Mouse (Mus musculus) liver, embryonic 11.5 days (tissue): ENCODE results near the gene Mapk7. TPM values are rescaled to one million over a fixed set of nuclear protein-coding genes. Genes with fewer than 3 reads are reported as not detected.

Source experiments
- ATAC-seq: fragments of 200-750 bp; cut with Nextera tagmentation; replicated peaks from 2 replicates; pipeline ENCODE4 v1.8.0; 2017; ENCODE audit warnings: moderate number of reproducible peaks, mild to moderate bottlenecking, moderate TSS enrichment, moderate library complexity; ENCODE audit not compliant: low FRiP score
- DNase-seq: peaks from one replicate; pipeline ENCODE4 v3.0.0-alpha.2; 2017; ENCODE audit warnings: low spot score
- H3K27ac ChIP-seq: fragments of 300-500 bp; sonication (generic); 2 replicates; pipeline ENCODE4 v1.5.1; 2014; ENCODE audit warnings: mild to moderate bottlenecking, low read depth, low read length, control low read depth
- H3K27me3 ChIP-seq: fragments of 300-500 bp; sonication (generic); replicated peaks from 2 replicates; pipeline ENCODE4 v1.6.1; 2014; ENCODE audit warnings: low read length, mixed read lengths; ENCODE audit not compliant: control insufficient read depth, insufficient read depth
- H3K36me3 ChIP-seq: fragments of 300-500 bp; sonication (generic); 2 replicates; pipeline ENCODE4 v1.6.1; 2014; ENCODE audit warnings: mild to moderate bottlenecking, low read length, moderate library complexity, mixed read lengths; ENCODE audit not compliant: control insufficient read depth, insufficient read depth
- H3K4me1 ChIP-seq: fragments of 300-500 bp; sonication (generic); replicated peaks from 2 replicates; pipeline ENCODE4 v1.6.1; 2014; ENCODE audit warnings: low read length, mixed read lengths; ENCODE audit not compliant: control insufficient read depth, insufficient read depth
- H3K4me2 ChIP-seq: fragments of 300-500 bp; sonication (generic); 2 replicates; pipeline ENCODE4 v1.6.1; 2014; ENCODE audit warnings: mild to moderate bottlenecking, control low read depth, moderate library complexity
- H3K4me3 ChIP-seq: fragments of 300-500 bp; sonication (generic); 2 replicates; pipeline ENCODE4 v1.5.1; 2014; ENCODE audit warnings: low read depth, low read length, control low read depth
- H3K9ac ChIP-seq: fragments of 300-500 bp; sonication (generic); 2 replicates; pipeline ENCODE4 v1.6.1; 2014; ENCODE audit warnings: low read depth, low read length, control low read depth
- H3K9me3 ChIP-seq: fragments of 300-500 bp; sonication (generic); 2 replicates; pipeline ENCODE4 v1.6.1; 2016; ENCODE audit warnings: low read length, inconsistent platforms, mixed read lengths; ENCODE audit not compliant: control insufficient read depth
- WGBS: fragments of 180-500 bp; shearing (Covaris S2); extraction: QIAGEN DNeasy Blood & Tissue Kit; methylation state at CpG from one replicate; pipeline ENCODE4 v1.1.7; 2014; 5-methylcytosine and 5-hydroxymethylcytosine counted together
- polyA plus RNA-seq: library from polyadenylated mRNA; unstranded; fragments of >200 nt; fragmentation: Nextera tagmentation; extraction: Ambion mirVana; gene quantifications from 2 replicates; pipeline ENCODE4 v1.2.1, GENCODE M21; 2014

Mapk7 gene
- polyA plus RNA-seq, 1 experiment from 2014 or later: 27.6 TPM

DNA sequence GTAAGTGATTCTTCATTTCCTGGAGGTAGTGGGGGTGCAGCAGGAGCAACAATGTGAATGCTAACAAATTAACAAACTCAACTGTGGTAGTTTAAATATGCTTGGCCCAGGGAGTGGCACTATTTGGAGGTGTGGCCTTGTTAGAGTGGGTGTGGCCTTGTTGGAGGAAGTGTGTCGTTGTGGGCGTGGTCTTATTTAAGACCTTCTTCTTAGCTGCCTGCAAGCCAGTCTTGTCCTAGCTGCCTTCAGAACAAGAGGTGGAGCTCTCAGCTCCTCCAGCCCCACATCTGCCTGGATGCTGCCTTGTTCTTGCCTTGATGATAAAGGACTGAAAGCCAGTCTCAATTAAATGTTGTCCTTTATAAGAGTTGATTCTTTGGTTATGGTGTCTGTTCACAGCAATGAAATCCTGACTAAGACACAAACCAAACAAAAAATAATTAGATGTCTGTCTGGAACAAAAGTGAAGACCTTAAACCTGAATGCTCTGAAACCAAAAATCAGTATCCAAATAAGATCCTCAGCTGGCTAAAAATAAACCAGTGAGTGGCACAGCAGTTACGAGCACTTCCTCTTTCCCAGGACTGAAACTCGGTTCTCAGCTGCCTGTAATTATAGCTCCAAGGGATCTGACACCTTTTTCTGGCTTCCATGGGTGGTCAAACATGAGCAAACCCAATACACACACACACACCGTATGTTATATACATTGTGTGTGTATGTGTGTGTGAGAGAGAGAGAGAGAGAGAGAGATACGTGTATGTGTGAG, 4.7 kb upstream of the Mapk7 start:
- H3K4me1 ChIP-seq: no peaks in the 10 kb centered on the region
- no peak overlapping the region for H3K9ac ChIP-seq
- H3K27ac ChIP-seq: 0 out of 2 replicates have a peak overlapping the region, but pooled peaks have one; percentile 6
- WGBS: 50% methylated on average over 6 of the region's 6 CpGs
- DNase-seq: no peak
- no peaks in the 10 kb centered on the region for H3K9me3 ChIP-seq
- H3K36me3 ChIP-seq: no peaks in the 10 kb centered on the region
- ATAC-seq: no peak
- H3K4me2 ChIP-seq: no peak overlapping the region
- no peak overlapping the region for H3K4me3 ChIP-seq
- no peaks in the 10 kb centered on the region for H3K27me3 ChIP-seq

DNA sequence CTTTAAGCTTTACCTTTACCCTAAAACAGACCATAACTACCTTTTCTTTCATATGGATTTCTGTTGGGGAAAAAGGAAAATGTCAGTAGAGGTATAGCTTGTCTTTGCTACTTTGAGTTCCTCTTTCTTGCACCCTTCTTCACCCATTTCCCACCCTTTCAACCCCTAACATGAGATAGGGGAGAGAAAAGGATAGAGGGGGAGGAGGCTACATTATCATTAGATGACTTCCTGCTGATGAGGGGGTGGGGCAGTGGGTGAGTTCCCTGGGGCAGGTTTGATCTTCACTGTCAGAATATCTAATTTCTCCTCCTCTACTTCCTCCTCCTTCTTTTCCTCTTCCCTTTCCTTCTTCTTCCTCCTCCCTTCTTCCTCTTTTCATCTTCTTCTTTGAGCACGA, 3.3 kb upstream of the Mapk7 start:
- Histone ChIP-seq H3K4me1 (peaks cover 8% of the 10 kb centered on the region), H3K9me3 (no peaks in the 10 kb centered on the region), H3K36me3 (0 out of 2 replicates have a peak, but pooled peaks cover 1% of the 10 kb centered on the region), H3K4me3 (no peak overlapping the region), H3K27me3 (no peaks in the 10 kb centered on the region), H3K27ac (no peak overlapping the region), H3K9ac (no peak overlapping the region), H3K4me2 (no peak overlapping the region)
- ATAC-seq (no peak), DNase-seq (no peak)
- 46% methylated on average over 1 of the region's 1 CpGs for WGBS

DNA sequence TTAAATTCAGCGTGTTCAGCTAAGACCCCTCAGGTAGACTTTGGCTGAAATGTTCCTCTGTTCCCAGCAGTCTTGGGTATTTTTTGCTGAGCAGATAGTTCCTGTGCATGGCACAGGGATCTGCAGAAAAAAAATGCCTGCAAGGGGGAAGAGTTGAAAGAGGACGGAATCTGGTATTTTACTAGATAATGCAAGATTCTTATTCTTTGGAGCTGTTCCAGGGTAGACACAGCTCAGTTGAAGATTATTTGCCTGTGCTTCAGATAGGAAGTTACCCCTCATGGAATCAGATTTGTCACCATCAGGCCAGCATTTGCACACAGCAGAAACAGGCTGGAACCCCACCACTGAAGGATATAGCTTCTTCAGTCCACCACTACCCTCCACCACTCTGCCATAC, 1.3 kb upstream of the Mapk7 start:
- Histone ChIP-seq H3K36me3 (peaks cover 14% of the 10 kb centered on the region; the same call in 1 of the 2 replicates), H3K9me3 (no peaks in the 10 kb centered on the region), H3K27ac (no peak overlapping the region), H3K27me3 (no peaks in the 10 kb centered on the region), H3K4me1 (peaks cover 8% of the 10 kb centered on the region), H3K4me3 (no peak overlapping the region), H3K4me2 (no peak overlapping the region), H3K9ac (no peak overlapping the region)
- ATAC-seq (no peak), DNase-seq (no peak)
- WGBS: 89% methylated on average over 2 of the region's 2 CpGs

DNA sequence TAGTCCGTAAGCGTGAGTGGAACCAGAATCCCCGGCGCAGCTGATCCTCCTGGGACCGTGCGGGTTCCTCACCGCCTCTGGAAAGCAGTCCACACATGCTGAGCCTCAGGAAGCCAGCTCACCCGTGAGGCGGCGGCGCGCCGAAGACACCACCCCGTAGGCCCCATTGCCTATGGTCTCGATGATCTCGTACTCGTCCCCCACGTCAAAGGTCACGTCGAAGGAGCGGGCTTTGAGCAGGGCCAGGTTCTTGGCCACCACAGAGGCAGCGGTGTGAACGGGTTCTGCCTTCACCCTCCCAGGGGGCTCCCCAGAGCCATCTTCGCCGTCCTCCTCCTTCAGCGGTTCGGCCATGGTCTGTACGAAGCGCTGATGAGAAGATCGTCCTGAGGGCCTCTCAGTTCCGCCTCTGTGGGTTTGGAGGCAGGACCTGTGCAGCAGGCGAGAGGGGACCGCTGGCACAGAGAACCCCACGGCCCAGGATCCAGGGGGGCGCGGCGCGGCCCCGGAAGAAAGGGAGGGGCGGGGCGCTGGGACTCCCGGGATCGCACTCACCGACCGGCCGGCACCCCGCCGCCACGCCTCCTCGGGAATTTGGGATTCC, 579 bp downstream of the Mapk7 start:
- no peaks in the 10 kb centered on the region for H3K27me3 ChIP-seq
- WGBS: 3% methylated on average over 48 of the region's 50 CpGs
- peak; percentile 67 for ATAC-seq
- DNase-seq: peak; percentile 41
- peak overlapping the region; percentile 82 for H3K4me3 ChIP-seq
- no peaks in the 10 kb centered on the region for H3K9me3 ChIP-seq
- peaks cover 21% of the 10 kb centered on the region; the same call in 1 of the 2 replicates for H3K36me3 ChIP-seq
- peak overlapping the region; percentile 53; the same call in 1 of the 2 replicates for H3K27ac ChIP-seq
- peaks cover 8% of the 10 kb centered on the region for H3K4me1 ChIP-seq
- H3K9ac ChIP-seq: peak overlapping the region; percentile 80
- H3K4me2 ChIP-seq: peak overlapping the region; percentile 85

DNA sequence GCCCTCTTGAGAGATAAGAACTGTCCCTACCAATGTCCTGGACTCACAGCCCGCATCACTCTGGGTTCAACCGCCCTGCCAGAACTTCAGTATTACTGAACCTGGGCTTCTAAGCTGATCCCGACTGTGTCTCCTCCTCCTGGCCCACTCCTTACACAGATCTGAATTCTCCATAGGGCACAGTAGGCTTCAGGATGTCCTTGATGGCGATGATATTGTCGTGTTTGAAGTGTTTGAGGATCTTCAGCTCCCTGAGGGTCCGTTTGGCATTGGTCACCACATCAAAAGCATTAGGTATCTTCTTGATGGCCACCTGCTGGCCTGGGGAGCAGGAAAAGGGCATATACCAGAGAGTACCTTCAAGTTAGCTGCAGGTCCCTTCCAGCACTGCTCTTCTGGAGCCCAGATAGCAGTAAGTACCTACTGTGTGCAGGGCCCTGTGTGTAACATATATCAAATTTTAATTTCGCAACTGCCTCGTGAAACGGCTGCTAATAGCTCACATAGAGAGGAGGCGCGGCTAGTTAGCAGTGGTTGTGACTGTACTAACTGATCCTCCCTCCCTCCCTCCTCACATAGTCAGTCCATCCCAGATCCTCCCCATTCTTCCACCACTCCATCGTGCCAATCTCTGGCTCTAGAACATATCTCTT, 1.3 kb downstream of the Mapk7 start:
- H3K4me1 ChIP-seq: peaks cover 8% of the 10 kb centered on the region
- no peaks in the 10 kb centered on the region for H3K9me3 ChIP-seq
- H3K4me3 ChIP-seq: peak overlapping the region; percentile 82
- 71% methylated on average over 12 of the region's 12 CpGs for WGBS
- ATAC-seq: no peak
- H3K27me3 ChIP-seq: no peaks in the 10 kb centered on the region
- peaks cover 22% of the 10 kb centered on the region; the same call in 1 of the 2 replicates for H3K36me3 ChIP-seq
- no peak overlapping the region for H3K27ac ChIP-seq
- DNase-seq: no peak
- H3K9ac ChIP-seq: peak overlapping the region; percentile 80
- H3K4me2 ChIP-seq: peak overlapping the region; percentile 85

DNA sequence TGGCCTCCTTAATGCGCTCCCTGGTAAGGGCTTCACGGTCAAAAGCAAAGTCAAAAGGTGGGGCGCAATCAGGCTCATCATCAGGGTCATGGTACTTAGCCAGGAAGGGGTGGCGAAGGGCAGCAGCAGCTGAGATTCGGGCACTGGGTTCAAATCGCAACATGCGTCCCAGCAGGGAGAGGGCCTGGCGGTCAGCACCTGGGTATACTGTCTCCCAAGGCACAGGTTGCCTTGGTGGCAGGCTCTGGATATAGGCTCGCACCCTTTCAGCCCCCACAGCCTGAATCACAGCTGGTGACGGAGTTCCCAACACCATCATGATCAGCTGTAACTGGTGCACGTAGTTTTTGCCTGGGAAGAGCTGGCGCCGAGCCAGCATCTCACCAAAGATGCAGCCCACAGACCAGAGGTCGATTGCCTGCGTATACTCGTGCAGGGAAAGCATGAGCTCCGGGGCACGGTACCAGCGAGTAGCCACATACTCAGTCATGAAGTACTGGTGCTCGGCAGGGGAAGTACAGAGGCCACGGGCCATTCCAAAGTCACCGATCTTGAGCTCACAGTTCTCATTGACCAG, 3.2 kb downstream of the Mapk7 start:
- H3K36me3 ChIP-seq: peaks cover 27% of the 10 kb centered on the region; the same call in 1 of the 2 replicates
- H3K4me2 ChIP-seq: no peak overlapping the region
- no peak for ATAC-seq
- DNase-seq: no peak
- H3K4me1 ChIP-seq: peaks cover 8% of the 10 kb centered on the region
- H3K27me3 ChIP-seq: no peaks in the 10 kb centered on the region
- WGBS: 92% methylated on average over 22 of the region's 22 CpGs
- H3K27ac ChIP-seq: no peak overlapping the region
- H3K9ac ChIP-seq: no peak overlapping the region
- no peak overlapping the region for H3K4me3 ChIP-seq
- no peaks in the 10 kb centered on the region for H3K9me3 ChIP-seq

DNA sequence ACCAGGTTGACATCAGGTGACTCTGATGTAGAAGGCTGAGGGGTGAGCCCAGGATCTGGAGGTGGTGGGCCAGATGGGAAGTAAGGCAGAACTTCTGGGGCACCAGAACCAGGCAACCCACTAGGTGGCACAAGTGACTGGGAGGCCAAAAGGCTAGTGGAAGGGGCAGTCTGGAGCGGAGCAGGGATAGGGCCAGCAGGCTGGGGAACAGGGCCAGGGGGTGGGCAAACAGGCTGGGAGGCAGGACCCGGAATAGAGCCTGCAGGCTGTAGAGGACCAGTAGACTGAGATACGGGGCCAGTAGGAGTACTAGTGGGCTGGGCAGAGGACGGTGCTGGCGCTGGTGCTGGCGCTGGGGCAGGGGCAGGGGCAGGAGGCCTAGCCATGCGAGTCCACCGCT, 4.3 kb downstream of the Mapk7 start:
- H3K9ac ChIP-seq: no peak overlapping the region
- no peak overlapping the region for H3K4me2 ChIP-seq
- H3K9me3 ChIP-seq: no peaks in the 10 kb centered on the region
- 95% methylated on average over 8 of the region's 8 CpGs for WGBS
- no peak for ATAC-seq
- H3K27ac ChIP-seq: no peak overlapping the region
- no peak overlapping the region for H3K4me3 ChIP-seq
- DNase-seq: no peak
- H3K27me3 ChIP-seq: 0 out of 2 replicates have a peak, but pooled peaks cover 3% of the 10 kb centered on the region
- H3K36me3 ChIP-seq: peaks cover 27% of the 10 kb centered on the region; the same call in 1 of the 2 replicates
- H3K4me1 ChIP-seq: peaks cover 8% of the 10 kb centered on the region

DNA sequence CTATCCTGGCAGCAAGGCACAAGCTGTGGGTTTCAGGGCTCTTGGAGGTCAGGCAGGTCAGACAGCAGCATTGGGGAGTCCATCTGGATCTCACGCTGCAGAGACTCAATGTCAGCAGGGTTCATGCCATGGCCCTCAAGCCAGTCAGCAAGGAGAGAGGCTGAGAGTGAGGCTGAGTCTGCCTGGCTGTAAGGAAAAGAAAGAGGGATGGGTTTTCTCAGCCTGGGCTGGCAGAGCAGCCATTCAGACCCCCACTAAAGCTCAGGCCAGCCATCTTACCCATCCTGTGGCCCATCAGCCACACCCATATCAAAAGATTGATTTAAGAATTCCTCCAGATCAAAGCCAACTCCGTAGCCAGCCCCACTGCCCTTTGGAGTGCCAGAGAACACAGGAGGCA, 5.1 kb downstream of the Mapk7 start:
- DNase-seq (no peak), ATAC-seq (no peak)
- WGBS: 92% methylated on average over 2 of the region's 2 CpGs
- Histone ChIP-seq H3K4me2 (no peak overlapping the region), H3K9me3 (no peaks in the 10 kb centered on the region), H3K27me3 (peaks cover 7% of the 10 kb centered on the region; the same call in 1 of the 2 replicates), H3K4me1 (peaks cover 8% of the 10 kb centered on the region), H3K9ac (no peak overlapping the region), H3K36me3 (peaks cover 27% of the 10 kb centered on the region; the same call in 1 of the 2 replicates), H3K27ac (no peak overlapping the region), H3K4me3 (no peak overlapping the region)
